12 mouse cellular contexts compared by ENCODE assay signal in genomic region chrX:130875289-130875688, GRCm38 (mm10).
DNase-seq lines count a peak whose midpoint lies in the region; ATAC-seq and TF ChIP-seq lines count a peak whose summit lies in the region.
"Had no signal": no experiment of that assay in that cellular context is flagged by ENCODE, and none has a peak within 500 bp of the region (broad histone marks: within the 10 kb centered on the region; RNA-seq: fewer than 3 reads in every experiment).

No protein-coding gene starts in this region.

- TF ChIP-seq CTCF in hindbrain, postnatal 0 days (IDR thresholded peaks at IDR 0.05; ENCODE audit: low read depth): no peak
- no peak for TF ChIP-seq CTCF in thymus, adult 2 months (IDR thresholded peaks at IDR 0.05; ENCODE audit: borderline replicate concordance, control insufficient read depth, extremely low read depth, insufficient read depth, low read length, poor library complexity)

- no peaks in the 10 kb centered on the region for H3K27me3 ChIP-seq in hindbrain, postnatal 0 days (ENCODE audit: insufficient read depth, low read length)
- no peaks in the 10 kb centered on the region for H3K27me3 ChIP-seq in hindbrain, embryonic 12.5 days
- H3K27me3 ChIP-seq in midbrain, embryonic 14.5 days (ENCODE audit: control insufficient read depth, insufficient read depth, low read length): no peaks in the 10 kb centered on the region
- H3K27me3 ChIP-seq in midbrain, embryonic 13.5 days: no peaks in the 10 kb centered on the region
- H3K27me3 ChIP-seq in thymus, adult 2 months (ENCODE audit: control insufficient read depth, insufficient read depth, low read length): no peaks in the 10 kb centered on the region
- H3K27me3 ChIP-seq: embryonic facial prominence, embryonic 15.5 days; heart, embryonic 12.5 days; hindbrain, embryonic 13.5 days had no signal

- no peak overlapping the region for H3K27ac ChIP-seq in hindbrain, postnatal 0 days
- H3K27ac ChIP-seq in hindbrain, embryonic 12.5 days: no peak overlapping the region
- H3K27ac ChIP-seq in midbrain, embryonic 14.5 days (replicated peaks; ENCODE audit: low read depth, low read length): no peak overlapping the region
- H3K27ac ChIP-seq in midbrain, embryonic 13.5 days: no peak overlapping the region
- H3K27ac ChIP-seq in thymus, adult 2 months (ENCODE audit: control insufficient read depth, insufficient read depth, low read length): no peak overlapping the region
- H3K27ac ChIP-seq: embryonic facial prominence, embryonic 15.5 days; hindbrain, embryonic 13.5 days had no signal

- 45% methylated on average over 3 of the region's 3 CpGs for WGBS in hindbrain, postnatal 0 days
- 55% methylated on average over 3 of the region's 3 CpGs for WGBS in hindbrain, embryonic 12.5 days
- WGBS in midbrain, embryonic 14.5 days: 51% methylated on average over 3 of the region's 3 CpGs
- WGBS in midbrain, embryonic 13.5 days: 52% methylated on average over 3 of the region's 3 CpGs
- 58% methylated on average over 3 of the region's 3 CpGs for WGBS in thymus, adult 2 months

- no peaks in the 10 kb centered on the region for H3K36me3 ChIP-seq in hindbrain, postnatal 0 days (ENCODE audit: insufficient read depth, low read length)
- no peaks in the 10 kb centered on the region for H3K36me3 ChIP-seq in hindbrain, embryonic 12.5 days
- no peaks in the 10 kb centered on the region for H3K36me3 ChIP-seq in midbrain, embryonic 14.5 days (ENCODE audit: control insufficient read depth, insufficient read depth, low read length)
- no peaks in the 10 kb centered on the region for H3K36me3 ChIP-seq in midbrain, embryonic 13.5 days
- no peaks in the 10 kb centered on the region for H3K36me3 ChIP-seq in thymus, adult 2 months (ENCODE audit: control insufficient read depth, insufficient read depth, low read length)
- H3K36me3 ChIP-seq: embryonic facial prominence, embryonic 15.5 days; heart, embryonic 12.5 days; hindbrain, embryonic 13.5 days had no signal

- H3K4me1 ChIP-seq in hindbrain, postnatal 0 days (ENCODE audit: insufficient read depth, low read length): no peaks in the 10 kb centered on the region
- H3K4me1 ChIP-seq in hindbrain, embryonic 12.5 days: no peaks in the 10 kb centered on the region
- no peaks in the 10 kb centered on the region for H3K4me1 ChIP-seq in midbrain, embryonic 14.5 days (ENCODE audit: control insufficient read depth, insufficient read depth, low read length)
- no peaks in the 10 kb centered on the region for H3K4me1 ChIP-seq in midbrain, embryonic 13.5 days (replicated peaks)
- H3K4me1 ChIP-seq in thymus, adult 2 months (replicated peaks; ENCODE audit: control insufficient read depth, insufficient read depth, low read length): no peaks in the 10 kb centered on the region
- H3K4me1 ChIP-seq: embryonic facial prominence, embryonic 15.5 days; heart, embryonic 12.5 days; hindbrain, embryonic 13.5 days had no signal

- no peak overlapping the region for H3K4me3 ChIP-seq in hindbrain, postnatal 0 days (ENCODE audit: low read length)
- H3K4me3 ChIP-seq in hindbrain, embryonic 12.5 days: no peak overlapping the region
- no peak overlapping the region for H3K4me3 ChIP-seq in midbrain, embryonic 14.5 days (replicated peaks; ENCODE audit: low read depth, low read length)
- H3K4me3 ChIP-seq in midbrain, embryonic 13.5 days (replicated peaks): no peak overlapping the region
- no peak overlapping the region for H3K4me3 ChIP-seq in thymus, adult 2 months (ENCODE audit: control insufficient read depth, insufficient read depth, low read length)
- H3K4me3 ChIP-seq: embryonic facial prominence, embryonic 15.5 days; heart, embryonic 12.5 days; hindbrain, embryonic 13.5 days had no signal

- no peak overlapping the region for H3K9ac ChIP-seq in hindbrain, postnatal 0 days (replicated peaks; ENCODE audit: low read length)
- H3K9ac ChIP-seq in hindbrain, embryonic 12.5 days: no peak overlapping the region
- no peak overlapping the region for H3K9ac ChIP-seq in midbrain, embryonic 14.5 days (replicated peaks; ENCODE audit: low read length)
- H3K9ac ChIP-seq in midbrain, embryonic 13.5 days (replicated peaks): no peak overlapping the region
- H3K9ac ChIP-seq: embryonic facial prominence, embryonic 15.5 days; heart, embryonic 12.5 days; hindbrain, embryonic 13.5 days had no signal

- H3K4me2 ChIP-seq in hindbrain, postnatal 0 days (ENCODE audit: low read depth, low read length): no peak overlapping the region
- no peak overlapping the region for H3K4me2 ChIP-seq in hindbrain, embryonic 12.5 days (replicated peaks)
- H3K4me2 ChIP-seq in midbrain, embryonic 14.5 days (ENCODE audit: low read length): no peak overlapping the region
- H3K4me2 ChIP-seq in midbrain, embryonic 13.5 days (replicated peaks): no peak overlapping the region
- H3K4me2 ChIP-seq: embryonic facial prominence, embryonic 15.5 days; heart, embryonic 12.5 days; hindbrain, embryonic 13.5 days had no signal

- H3K9me3 ChIP-seq in hindbrain, postnatal 0 days (ENCODE audit: low read length): no peaks in the 10 kb centered on the region
- H3K9me3 ChIP-seq in hindbrain, embryonic 12.5 days (replicated peaks): no peaks in the 10 kb centered on the region
- no peaks in the 10 kb centered on the region for H3K9me3 ChIP-seq in midbrain, embryonic 14.5 days (ENCODE audit: control insufficient read depth, low read length)
- H3K9me3 ChIP-seq in midbrain, embryonic 13.5 days: no peaks in the 10 kb centered on the region
- H3K9me3 ChIP-seq: embryonic facial prominence, embryonic 15.5 days; heart, embryonic 12.5 days; hindbrain, embryonic 13.5 days had no signal

- no peak for ATAC-seq in hindbrain, postnatal 0 days
- ATAC-seq in hindbrain, embryonic 12.5 days (ENCODE audit: low FRiP score): no peak
- ATAC-seq in midbrain, embryonic 14.5 days (ENCODE audit: low FRiP score, low TSS enrichment): no peak
- no peak for ATAC-seq in midbrain, embryonic 13.5 days

- peak; percentile 55 for DNase-seq in hindbrain, postnatal 0 days (ENCODE audit: low spot score)
- peak; percentile 46 for DNase-seq in midbrain, embryonic 14.5 days
- peak; percentile 17 for DNase-seq in adrenal gland, postnatal 10 days
- DNase-seq in lung, postnatal 10 days: peak; percentile 24
- no peak for DNase-seq in thymus, adult 2 months
- DNase-seq: cerebellum, adult 18-20 months; thymus, postnatal 36 days had no signal

- no peak for TF ChIP-seq POLR2A in thymus, adult 2 months (IDR thresholded peaks at IDR 0.05; ENCODE audit: control insufficient read depth, extremely low read depth, insufficient read depth, low read length, poor library complexity)
